Mouse (Mus musculus) myocyte (in vitro differentiated cells): Measurements from ENCODE around the gene Ksr2.

ENCODE experiments used
- MAX ChIP-seq: IDR thresholded peaks from one replicate; pipeline ENCODE4 v1.6.1; 2011; ENCODE audit warnings: low read depth, mild to moderate bottlenecking, control low read depth
- MYOG ChIP-seq, 3 experiments: IDR thresholded peaks; one replicate each; pipeline ENCODE4 v1.6.1; 2011; ENCODE audit warnings: control low read depth in 2 of 3, low read depth in 2 of 3, mild to moderate bottlenecking in 2 of 3; ENCODE audit not compliant: insufficient read length in 2 of 3, control insufficient read depth in 1 of 3, insufficient read depth in 1 of 3
- POLR2A ChIP-seq: IDR thresholded peaks from one replicate; pipeline ENCODE4 v1.6.1; 2011; ENCODE audit warnings: low read depth, mild to moderate bottlenecking, control low read depth, moderate library complexity; ENCODE audit not compliant: insufficient read length
- TCF12 ChIP-seq: IDR thresholded peaks from one replicate; pipeline ENCODE4 v1.6.1; 2011; ENCODE audit warnings: mild to moderate bottlenecking, control low read depth; ENCODE audit not compliant: poor library complexity, insufficient read depth, severe bottlenecking
- USF1 ChIP-seq: IDR thresholded peaks from one replicate; pipeline ENCODE4 v1.6.1; 2011; ENCODE audit warnings: low read depth, mild to moderate bottlenecking, control low read depth, moderate library complexity

DNA sequence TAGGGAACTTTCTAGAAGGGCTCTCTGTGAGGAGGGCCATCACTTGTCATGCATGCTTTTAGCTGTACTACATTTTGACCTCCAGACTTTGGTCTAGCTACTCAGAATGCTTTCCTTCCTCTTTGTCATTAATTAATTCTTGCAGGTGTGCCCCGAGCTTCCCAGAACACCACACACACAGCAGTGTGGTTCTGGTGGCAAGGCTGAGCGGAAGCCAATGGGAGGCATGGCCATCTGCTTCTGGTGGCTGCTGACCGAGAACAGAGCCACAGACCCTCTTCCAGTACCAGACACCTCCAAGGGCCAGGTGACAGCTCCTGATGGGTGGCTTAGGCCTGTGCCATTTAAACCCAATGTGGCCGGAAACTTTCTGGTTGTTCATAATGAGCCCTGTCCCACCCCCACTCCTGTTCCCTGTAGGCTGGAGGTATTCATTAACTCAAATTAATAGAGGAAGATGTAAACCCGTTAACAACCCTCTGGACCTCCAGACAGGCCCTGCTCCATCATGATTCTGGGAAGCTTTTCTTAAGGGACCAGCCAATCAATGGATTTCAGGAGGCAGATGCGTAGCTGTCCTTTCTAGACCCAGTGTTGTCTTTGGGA lies 155.5 kb downstream of the Ksr2 start:
- TF ChIP-seq POLR2A (no peak), MAX (no peak), MYOG (IDR thresholded peaks at IDR 0.05; ENCODE audit: control insufficient read depth in 1 of 3, insufficient read depth in 1 of 3, insufficient read length in 2 of 3, low read depth in 2 of 3) (no peak), USF1 (no peak), TCF12 (no peak)
